Mouse (Mus musculus) cerebellum, adult 2 months (tissue): ENCODE measurements at regions not wholly inside any gene's neighbourhood (a gene's known extent, or its start where the extent isn't known, plus 50 kb on each side); places are given as distances from the start of the nearest gene placed in this dataset.

Experiments
- CTCF ChIP-seq: fragments of 200-500 bp; IDR thresholded peaks from 2 replicates; pipeline ENCODE4 v1.5.1; 2011; ENCODE audit warnings: low read depth, mild to moderate bottlenecking, control low read depth, low read length, moderate library complexity, borderline replicate concordance; ENCODE audit not compliant: insufficient read depth
- POLR2A ChIP-seq: fragments of 200-500 bp; IDR thresholded peaks from 2 replicates; pipeline ENCODE4 v1.6.1; 2011; ENCODE audit warnings: low read length, control low read depth, borderline replicate concordance; ENCODE audit not compliant: insufficient read depth

- no peak for TF ChIP-seq POLR2A
- no peak for TF ChIP-seq CTCF
Observed at GRCm38 (mm10) chr6:126303086-126303485, 136.4 kb upstream of the Ntf3 start.
